Mouse (Mus musculus) retina, embryonic 14.5 days (tissue): ENCODE results near the gene Sobp.

Experiments
- DNase-seq: peaks from one replicate; pipeline ENCODE4 v3.0.0-alpha.2; 2015; ENCODE audit warnings: low spot score

The Sobp gene

GRCm38 (mm10) chr10:43158917-43159316 is 15.4 kb downstream of the Sobp start:
- no peak for DNase-seq

GRCm38 (mm10) chr10:43155046-43155560 is 19.2 kb downstream of the Sobp start:
- DNase-seq, result peak; percentile 93

- no peak for DNase-seq
Measured at GRCm38 (mm10) chr10:43152643-43153042, 21.7 kb downstream of the Sobp start.

- no peak for DNase-seq
Measured at GRCm38 (mm10) chr10:43148456-43148855, 25.9 kb downstream of the Sobp start.

- no peak for DNase-seq
Measured at GRCm38 (mm10) chr10:43143173-43143572, 31.2 kb downstream of the Sobp start.

- no peak for DNase-seq
Measured at GRCm38 (mm10) chr10:43134027-43134426, 40.3 kb downstream of the Sobp start.

GRCm38 (mm10) chr10:43128750-43129149 is 45.6 kb downstream of the Sobp start:
- peak; percentile 35 for DNase-seq

- no peak for DNase-seq
Measured at GRCm38 (mm10) chr10:43124561-43124960, 49.8 kb downstream of the Sobp start.

GRCm38 (mm10) chr10:43124156-43124555 is 50.2 kb downstream of the Sobp start:
- DNase-seq, result no peak

- DNase-seq, result no peak
Measured at GRCm38 (mm10) chr10:43123422-43123821, 50.9 kb downstream of the Sobp start.

- DNase-seq, result no peak
Measured at GRCm38 (mm10) chr10:43120688-43121450, 53.5 kb downstream of the Sobp start.

- no peak for DNase-seq
Measured at GRCm38 (mm10) chr10:43116083-43116927, 58.0 kb downstream of the Sobp start.

GRCm38 (mm10) chr10:43112296-43112695 is 62.0 kb downstream of the Sobp start:
- DNase-seq, result peak; percentile 67

GRCm38 (mm10) chr10:43106616-43107015 is 67.7 kb downstream of the Sobp start:
- no peak for DNase-seq

- peak; percentile 80 for DNase-seq
Measured at GRCm38 (mm10) chr10:43106196-43106595, 68.1 kb downstream of the Sobp start.

- DNase-seq, result peak; percentile 50
Measured at GRCm38 (mm10) chr10:43100513-43100912, 73.8 kb downstream of the Sobp start.

GRCm38 (mm10) chr10:43099229-43099628 is 75.1 kb downstream of the Sobp start:
- no peak for DNase-seq

GRCm38 (mm10) chr10:43097755-43098154 is 76.6 kb downstream of the Sobp start:
- DNase-seq, result no peak

- no peak for DNase-seq
Measured at GRCm38 (mm10) chr10:43096614-43097013, 77.7 kb downstream of the Sobp start.

- DNase-seq, result no peak
Measured at GRCm38 (mm10) chr10:43094537-43094936, 79.8 kb downstream of the Sobp start.

- no peak for DNase-seq
Measured at GRCm38 (mm10) chr10:43093440-43093839, 80.9 kb downstream of the Sobp start.

- no peak for DNase-seq
Measured at GRCm38 (mm10) chr10:43090040-43090439, 84.3 kb downstream of the Sobp start.

GRCm38 (mm10) chr10:43087421-43087820 is 86.9 kb downstream of the Sobp start:
- peak; percentile 77 for DNase-seq
